In the genomic region with DNA sequence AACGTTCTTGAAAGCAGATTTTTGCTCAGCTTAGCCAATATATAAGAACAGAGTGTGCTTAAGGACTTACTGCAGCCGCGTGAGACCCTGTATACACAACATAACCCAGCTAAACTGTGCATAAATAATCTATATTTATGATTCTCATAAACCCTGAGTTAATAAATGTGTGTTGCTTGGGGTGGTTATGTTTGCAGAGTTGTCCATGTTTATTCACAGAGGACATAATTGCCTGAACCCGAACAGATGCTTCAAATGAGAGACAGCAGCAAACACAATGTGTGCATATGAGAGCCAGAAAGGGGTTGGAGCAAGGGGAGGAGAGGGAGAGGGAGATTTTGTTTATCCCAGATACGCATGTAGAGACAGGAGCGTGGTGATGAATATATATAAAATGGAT, we compare ENCODE assay signal across 14 mouse cellular contexts.
"Had no signal": no experiment of that assay in that cellular context is flagged by ENCODE, and none has a peak within 500 bp of the region (broad histone marks: within the 10 kb centered on the region; RNA-seq: fewer than 3 reads in every experiment).

No protein-coding gene starts in this region.

- H3K27me3 ChIP-seq: limb, embryonic 13.5 days; megakaryocyte, embryonic 14.5 days; midbrain, embryonic 15.5 days; neural tube, embryonic 13.5 days had no signal

- H3K36me3 ChIP-seq: limb, embryonic 13.5 days; midbrain, embryonic 15.5 days; neural tube, embryonic 13.5 days had no signal

- H3K4me1 ChIP-seq: limb, embryonic 13.5 days; megakaryocyte, embryonic 14.5 days; midbrain, embryonic 15.5 days; neural tube, embryonic 13.5 days had no signal

- H3K9me3 ChIP-seq: limb, embryonic 13.5 days; midbrain, embryonic 15.5 days; neural tube, embryonic 13.5 days had no signal

- DNase-seq: left cerebral cortex, postnatal 4 days; lung, adult 18-20 months; lung, postnatal 36 days; right cerebral cortex, postnatal 14 days; thymus, adult 2 months; thymus, postnatal 25 days had no signal

- H3K4me2 ChIP-seq: limb, embryonic 13.5 days; midbrain, embryonic 11.5 days; midbrain, embryonic 15.5 days; neural tube, embryonic 13.5 days had no signal

- H3K27ac ChIP-seq: limb, embryonic 13.5 days; liver, embryonic 14.5 days; midbrain, embryonic 15.5 days; neural tube, embryonic 13.5 days had no signal

- H3K4me3 ChIP-seq: limb, embryonic 13.5 days; megakaryocyte, embryonic 14.5 days; midbrain, embryonic 15.5 days; neural tube, embryonic 13.5 days had no signal

- ATAC-seq: inflammation-experienced regulatory T-cells, adult 6 months; lung, postnatal 0 days; midbrain, embryonic 15.5 days had no signal

- H3K9ac ChIP-seq: limb, embryonic 13.5 days; liver, embryonic 14.5 days; midbrain, embryonic 15.5 days; neural tube, embryonic 13.5 days had no signal
